Mouse (Mus musculus) macrophage (primary cell): Measurements from ENCODE around the gene Avpr2. TPM values are rescaled to one million over a fixed set of nuclear protein-coding genes. Genes with fewer than 3 reads are reported as not detected.

Experiments used
- H3K27ac ChIP-seq: fragments of 350-480 bp; formaldehyde crosslinking; 2 replicates; pipeline ENCODE4 v1.9.0; 2021
- H3K36me3 ChIP-seq: fragments of 350-480 bp; formaldehyde crosslinking; 2 replicates; pipeline ENCODE4 v1.9.0; 2021; ENCODE audit errors: inconsistent target
- H3K4me3 ChIP-seq: fragments of 350-480 bp; formaldehyde crosslinking; 2 replicates; pipeline ENCODE4 v1.9.0; 2021; ENCODE audit errors: inconsistent target
- H3K79me2 ChIP-seq: fragments of 350-480 bp; formaldehyde crosslinking; 2 replicates; pipeline ENCODE4 v1.9.0; 2021; ENCODE audit errors: inconsistent target
- WGBS: methylation state at CpG from one replicate; pipeline ENCODE4 v1.1.7; 2026; ENCODE audit warnings: inconsistent platforms; ENCODE audit not compliant: missing documents; 5-methylcytosine and 5-hydroxymethylcytosine counted together
- polyA plus RNA-seq: library from polyadenylated mRNA; stranded (reverse); fragments of 250-400 nt; gene quantifications from 3 replicates; pipeline ENCODE4 v1.2.4, GENCODE M21; 2018; ENCODE audit warnings: inconsistent platforms
- total RNA-seq, 78 experiments: library from RNA; depleted of rRNA; stranded (reverse); fragments of 250-400 nt; gene quantifications; 1 replicate in 9 of 78; 2 replicates in 24 of 78; 3 replicates in 43 of 78; 4 replicates in 2 of 78; pipeline ENCODE4 v1.2.4; 2018; ENCODE audit warnings: inconsistent platforms in 56 of 78

The Avpr2 gene
- 1 to 10 TPM in 1 of 26 experiments, under 1 TPM in 2, not detected in 23; 0.26 to 1.4 (median 0.35) TPM for total RNA-seq (2018; cell fraction: chromatin; rRNA removed)
- under 1 TPM in 1 of 26 experiments, not detected in 25; 0.08 TPM for total RNA-seq (2018; cell fraction: cytosol; rRNA removed)
- under 1 TPM in 3 of 26 experiments, not detected in 23; 0.18 to 0.99 (median 0.25) TPM for total RNA-seq (2018; cell fraction: nucleus; rRNA removed)
- polyA plus RNA-seq, result 0.04 TPM in 1 of 3 replicates, not detected in the others

- no peaks in the 10 kb centered on the region for H3K79me2 ChIP-seq
- no peaks in the 10 kb centered on the region for H3K36me3 ChIP-seq
- 70% methylated on average over 6 of the region's 6 CpGs for WGBS
- no peak within 1 kb of the TSS for H3K27ac ChIP-seq
- no peak within 1 kb of the TSS for H3K4me3 ChIP-seq
Measured at GRCm38 (mm10) chrX:73891551-73892152, at the start of gene Avpr2. TSS of gene Avpr2 (plus strand) at chrX:73892102.

DNA sequence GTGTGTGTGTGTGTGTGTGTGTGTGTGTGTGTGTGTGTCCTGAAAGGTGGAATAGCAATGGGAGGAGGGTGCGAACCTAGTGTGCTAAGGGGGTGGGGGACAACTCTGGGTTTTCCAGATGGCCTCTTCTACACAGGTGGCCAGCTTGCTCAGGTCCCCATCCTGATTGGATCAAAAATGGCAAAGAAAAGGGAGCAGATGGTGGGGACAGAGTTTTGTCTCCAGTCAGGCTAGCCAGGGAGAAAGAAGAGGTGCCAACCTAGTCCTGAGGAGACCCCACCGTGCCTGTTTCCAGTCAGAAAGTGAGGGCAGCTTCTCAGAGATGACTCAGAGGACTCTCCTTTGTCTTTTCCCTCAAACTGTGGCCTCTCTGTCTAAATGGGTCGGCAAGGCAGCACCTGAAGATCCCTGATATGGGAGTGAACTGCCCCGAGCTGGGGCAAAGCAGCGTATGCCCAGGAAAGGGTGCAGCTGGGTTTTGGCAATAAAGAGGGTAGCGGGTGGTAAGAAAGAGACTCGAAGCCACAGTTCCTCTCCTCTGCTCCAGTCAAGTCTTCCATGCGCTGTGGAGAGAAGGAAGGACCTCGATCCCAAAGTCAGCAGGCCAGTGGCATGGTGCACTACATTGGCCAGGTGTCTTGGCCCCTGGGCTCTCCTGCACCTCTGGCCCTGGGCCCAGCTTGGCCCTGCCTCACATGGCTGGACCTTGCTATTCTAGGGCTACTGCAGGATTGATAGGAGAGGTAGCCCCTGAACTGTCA lies 37.4 kb upstream of the Avpr2 start:
- 85% methylated on average over 9 of the region's 9 CpGs for WGBS
- Histone ChIP-seq H3K79me2 (no peaks in the 10 kb centered on the region), H3K27ac (no peak overlapping the region), H3K4me3 (no peak overlapping the region), H3K36me3 (no peaks in the 10 kb centered on the region)

DNA sequence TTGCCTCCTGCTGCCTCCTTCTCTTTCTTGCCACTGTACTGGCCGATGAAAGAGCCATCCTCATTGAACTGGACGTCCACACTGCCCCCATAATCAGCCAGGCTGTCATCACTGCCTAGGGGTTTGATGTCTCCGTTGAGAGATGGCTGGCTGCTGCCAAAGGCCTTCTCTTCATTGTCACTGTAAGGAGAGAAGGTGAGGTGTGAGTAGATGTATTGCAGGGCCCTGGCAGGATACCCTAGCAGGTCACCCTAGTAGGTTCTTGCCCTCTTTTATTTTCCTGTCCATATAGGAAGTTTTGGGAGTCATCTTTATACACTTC lies 36.9 kb upstream of the Avpr2 start:
- H3K36me3 ChIP-seq, result no peaks in the 10 kb centered on the region
- 84% methylated on average over 3 of the region's 3 CpGs for WGBS
- no peak overlapping the region for H3K27ac ChIP-seq
- no peak overlapping the region for H3K4me3 ChIP-seq
- no peaks in the 10 kb centered on the region for H3K79me2 ChIP-seq

DNA sequence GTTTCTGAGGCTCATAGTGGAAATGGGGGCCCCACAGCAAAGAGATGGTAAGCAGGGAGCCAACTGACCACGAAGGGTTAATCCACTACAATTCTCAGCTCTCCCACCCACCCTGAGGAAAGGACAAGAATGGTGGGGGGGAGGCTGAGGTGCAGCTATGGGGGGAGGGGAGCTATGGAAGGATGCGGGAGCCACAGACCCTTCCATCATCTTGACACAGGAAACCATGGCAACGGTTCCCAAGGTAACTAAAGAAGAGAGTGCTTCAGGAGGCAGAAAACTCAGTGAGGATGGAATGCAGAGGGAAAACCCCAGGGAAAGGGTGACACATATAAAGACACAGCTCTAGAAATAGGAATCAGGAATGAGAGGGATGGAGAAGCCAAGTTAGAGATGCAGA lies 27.2 kb upstream of the Avpr2 start:
- WGBS, result 69% methylated on average over 3 of the region's 3 CpGs

GRCm38 (mm10) chrX:73867256-73867655 lies 24.6 kb upstream of the Avpr2 start:
- no peak overlapping the region for H3K27ac ChIP-seq

More for the DNA sequence above, 27.2 kb upstream of the Avpr2 start:
- Histone ChIP-seq H3K36me3 (no peaks in the 10 kb centered on the region), H3K4me3 (no peak overlapping the region), H3K79me2 (no peaks in the 10 kb centered on the region), H3K27ac (no peak overlapping the region)

DNA sequence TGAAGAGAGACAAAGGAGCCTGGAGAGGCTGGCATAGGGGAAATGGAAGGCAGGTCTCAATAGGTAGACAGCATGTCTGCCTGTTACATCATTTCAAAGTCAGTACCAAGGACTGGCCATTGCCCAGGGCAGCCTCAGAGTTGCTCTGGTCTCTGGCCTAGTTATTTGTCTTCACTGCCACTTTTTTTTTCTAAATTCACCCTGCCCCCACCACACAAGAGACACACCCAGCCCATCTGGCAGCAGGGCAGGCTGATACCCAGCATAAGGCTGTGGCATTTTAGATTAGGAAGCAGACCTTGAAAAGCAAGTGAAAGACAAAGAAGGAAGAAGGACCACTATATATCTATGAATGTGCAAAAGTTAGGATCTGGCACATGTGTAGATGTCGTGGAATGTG lies 24.1 kb upstream of the Avpr2 start:
- Histone ChIP-seq H3K27ac (no peak overlapping the region), H3K36me3 (no peaks in the 10 kb centered on the region), H3K79me2 (no peaks in the 10 kb centered on the region), H3K4me3 (no peak overlapping the region)
- WGBS, result 75% methylated on average over 1 of the region's 1 CpGs

More at GRCm38 (mm10) chrX:73867256-73867655, 24.6 kb upstream of the Avpr2 start:
- no peaks in the 10 kb centered on the region for H3K36me3 ChIP-seq
- 93% methylated on average over 3 of the region's 3 CpGs for WGBS
- H3K4me3 ChIP-seq, result no peak overlapping the region
- H3K79me2 ChIP-seq, result no peaks in the 10 kb centered on the region

- Histone ChIP-seq H3K36me3 (no peaks in the 10 kb centered on the region), H3K4me3 (no peak overlapping the region), H3K27ac (no peak overlapping the region), H3K79me2 (no peaks in the 10 kb centered on the region)
- WGBS, result 27% methylated on average over 4 of the region's 5 CpGs
Measured at GRCm38 (mm10) chrX:73869334-73869733, 22.6 kb upstream of the Avpr2 start.

GRCm38 (mm10) chrX:73871474-73871873 lies 20.4 kb upstream of the Avpr2 start:
- Histone ChIP-seq H3K79me2 (no peaks in the 10 kb centered on the region), H3K27ac (no peak overlapping the region), H3K4me3 (no peak overlapping the region), H3K36me3 (no peaks in the 10 kb centered on the region)

GRCm38 (mm10) chrX:73871956-73872355 lies 19.9 kb upstream of the Avpr2 start:
- no peak overlapping the region for H3K27ac ChIP-seq
- no peaks in the 10 kb centered on the region for H3K36me3 ChIP-seq
- H3K4me3 ChIP-seq, result no peak overlapping the region
- no peaks in the 10 kb centered on the region for H3K79me2 ChIP-seq
- 73% methylated on average over 1 of the region's 1 CpGs for WGBS

GRCm38 (mm10) chrX:73875881-73876280 lies 16.0 kb upstream of the Avpr2 start:
- WGBS, result 86% methylated on average over 2 of the region's 2 CpGs
- no peaks in the 10 kb centered on the region for H3K79me2 ChIP-seq
- H3K27ac ChIP-seq, result no peak overlapping the region
- H3K36me3 ChIP-seq, result no peaks in the 10 kb centered on the region
- H3K4me3 ChIP-seq, result no peak overlapping the region

DNA sequence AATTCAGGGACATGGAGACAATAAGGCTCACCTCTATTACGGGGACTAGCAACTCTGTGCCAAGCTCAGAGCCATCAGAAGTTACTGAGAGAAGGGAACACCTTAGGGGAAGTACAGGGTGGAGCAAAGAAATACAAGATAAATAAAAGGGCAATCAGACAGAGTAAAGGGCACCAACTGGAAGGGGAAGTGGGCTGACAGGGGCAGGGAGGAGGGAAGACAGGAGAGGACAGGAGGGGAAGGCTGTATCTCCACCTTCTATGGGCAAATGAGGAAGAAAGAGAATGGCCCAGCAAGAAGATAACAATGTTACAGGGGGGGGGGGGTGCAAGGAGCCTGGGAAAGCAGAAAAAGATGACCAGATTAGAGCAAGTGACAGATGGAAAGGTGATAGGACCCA lies 14.9 kb upstream of the Avpr2 start:
- Histone ChIP-seq H3K36me3 (no peaks in the 10 kb centered on the region), H3K4me3 (no peak overlapping the region), H3K27ac (no peak overlapping the region), H3K79me2 (no peaks in the 10 kb centered on the region)
- 64% methylated on average over 1 of the region's 1 CpGs for WGBS

- Histone ChIP-seq H3K79me2 (no peaks in the 10 kb centered on the region), H3K4me3 (peak overlapping the region; percentile 19; the same call in 1 of the 2 replicates), H3K27ac (no peak overlapping the region), H3K36me3 (no peaks in the 10 kb centered on the region)
- WGBS, result 33% methylated on average over 35 of the region's 48 CpGs
Measured at GRCm38 (mm10) chrX:73880194-73881035, 11.5 kb upstream of the Avpr2 start.

DNA sequence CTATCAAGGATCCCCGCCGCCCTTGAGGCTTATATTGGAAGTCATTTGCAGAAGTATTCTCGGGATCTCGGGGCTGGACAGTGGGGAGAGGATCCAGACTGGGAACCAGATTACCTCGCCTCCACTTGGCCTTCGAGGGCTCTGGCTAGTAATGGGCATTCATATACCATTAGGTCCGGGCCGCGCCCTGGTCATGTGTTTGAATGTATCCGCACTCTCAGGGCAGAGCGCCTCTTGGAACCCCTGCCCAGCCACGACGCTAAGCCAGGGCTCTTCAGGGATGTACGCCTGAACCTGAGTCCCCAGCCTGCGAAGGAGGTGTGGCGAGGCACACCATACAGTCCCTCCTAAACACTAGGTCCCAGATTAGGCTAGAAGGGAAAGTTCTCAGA lies 10.9 kb upstream of the Avpr2 start:
- H3K36me3 ChIP-seq, result no peaks in the 10 kb centered on the region
- no peak overlapping the region; the same call in 1 of the 2 replicates for H3K4me3 ChIP-seq
- no peaks in the 10 kb centered on the region for H3K79me2 ChIP-seq
- H3K27ac ChIP-seq, result no peak overlapping the region
- WGBS, result 43% methylated on average over 11 of the region's 16 CpGs

GRCm38 (mm10) chrX:73881463-73881862 lies 10.4 kb upstream of the Avpr2 start:
- 50% methylated on average over 6 of the region's 6 CpGs for WGBS
- no peaks in the 10 kb centered on the region for H3K79me2 ChIP-seq
- no peaks in the 10 kb centered on the region for H3K36me3 ChIP-seq
- H3K27ac ChIP-seq, result no peak overlapping the region
- H3K4me3 ChIP-seq, result no peak overlapping the region
